Mouse (Mus musculus) neural tube, embryonic 11.5 days (tissue): ENCODE measurements around the gene Noa1. TPM values are rescaled to one million over a fixed set of nuclear protein-coding genes. Genes with fewer than 3 reads are reported as not detected.

Source experiments
- ATAC-seq: fragments of 200-750 bp; cut with Nextera tagmentation; 2 replicates; pipeline ENCODE4 v1.8.0; 2017; ENCODE audit warnings: moderate number of reproducible peaks, mild to moderate bottlenecking, moderate TSS enrichment, moderate library complexity; ENCODE audit not compliant: insufficient read depth, low FRiP score, low TSS enrichment
- DNase-seq: peaks from one replicate; pipeline ENCODE4 v3.0.0-alpha.2; 2015; ENCODE audit warnings: low spot score
- H3K27ac ChIP-seq: fragments of 300-500 bp; sonication (generic); 2 replicates; pipeline ENCODE4 v1.5.1; 2014; ENCODE audit warnings: low read depth, mild to moderate bottlenecking, low read length
- H3K27me3 ChIP-seq: fragments of 300-500 bp; sonication (generic); 2 replicates; pipeline ENCODE4 v1.6.1; 2014; ENCODE audit warnings: mild to moderate bottlenecking, low read length, mixed read lengths; ENCODE audit not compliant: control insufficient read depth, insufficient read depth
- H3K36me3 ChIP-seq: fragments of 300-500 bp; sonication (generic); 2 replicates; pipeline ENCODE4 v1.6.1; 2014; ENCODE audit warnings: mild to moderate bottlenecking, low read length, moderate library complexity, mixed read lengths; ENCODE audit not compliant: control insufficient read depth, insufficient read depth
- H3K4me1 ChIP-seq: fragments of 300-500 bp; sonication (generic); 2 replicates; pipeline ENCODE4 v1.6.1; 2014; ENCODE audit warnings: low read length, mixed read lengths; ENCODE audit not compliant: control insufficient read depth, insufficient read depth
- H3K4me2 ChIP-seq: fragments of 300-500 bp; sonication (generic); 2 replicates; pipeline ENCODE4 v1.6.1; 2014; ENCODE audit warnings: low read depth, mild to moderate bottlenecking, moderate library complexity
- H3K4me3 ChIP-seq: fragments of 300-500 bp; sonication (generic); 2 replicates; pipeline ENCODE4 v1.5.1; 2014; ENCODE audit warnings: low read depth, low read length
- H3K9ac ChIP-seq: fragments of 300-500 bp; sonication (generic); 2 replicates; pipeline ENCODE4 v1.6.1; 2014; ENCODE audit warnings: mild to moderate bottlenecking, low read length
- H3K9me3 ChIP-seq: fragments of 300-500 bp; sonication (generic); 2 replicates; pipeline ENCODE4 v1.6.1; 2016; ENCODE audit warnings: low read length; ENCODE audit not compliant: control insufficient read depth
- WGBS: fragments of 180-500 bp; shearing (Covaris S2); extraction: QIAGEN DNeasy Blood & Tissue Kit; methylation state at CpG from one replicate; pipeline ENCODE4 v1.1.7; 2014; 5-methylcytosine and 5-hydroxymethylcytosine counted together
- polyA plus RNA-seq: library from polyadenylated mRNA; unstranded; fragments of >200 nt; fragmentation: Nextera tagmentation; extraction: Ambion mirVana; gene quantifications from 2 replicates; pipeline ENCODE4 v1.2.1, GENCODE M21; 2014

Noa1 gene
- polyA plus RNA-seq, 1 experiment from 2014 or later, result 33.1 TPM

GRCm38 (mm10) chr5:77266066-77266885, 43.6 kb downstream of the Noa1 start:
- no peaks in the 10 kb centered on the region for H3K27me3 ChIP-seq
- WGBS, result 0% methylated on average over 63 of the region's 87 CpGs
- H3K4me1 ChIP-seq, result no peaks in the 10 kb centered on the region; the same call in 1 of the 2 replicates
- H3K4me2 ChIP-seq, result peak overlapping the region; percentile 53
- H3K9ac ChIP-seq, result peak overlapping the region; percentile 96
- H3K9me3 ChIP-seq, result no peaks in the 10 kb centered on the region
- DNase-seq (peak; percentile 71), ATAC-seq (peak; percentile 59)
- peak overlapping the region; percentile 94 for H3K27ac ChIP-seq
- H3K36me3 ChIP-seq, result peaks cover 13% of the 10 kb centered on the region
- peak overlapping the region; percentile 98 for H3K4me3 ChIP-seq

GRCm38 (mm10) chr5:77265671-77266065, 44.2 kb downstream of the Noa1 start:
- ATAC-seq, result peak; percentile 80

GRCm38 (mm10) chr5:77265081-77265670, 44.7 kb downstream of the Noa1 start, which contains the start of gene Rest:
Gene Rest, plus strand, starts transcription at chr5:77265491.
- under 1% methylated on average over 18 of the region's 78 CpGs for WGBS
- H3K4me3 ChIP-seq, result peak within 1 kb of the TSS; percentile 98

More at GRCm38 (mm10) chr5:77265671-77266065, 44.2 kb downstream of the Noa1 start:
- Histone ChIP-seq H3K9ac (peak overlapping the region; percentile 96), H3K4me2 (peak overlapping the region; percentile 53), H3K4me3 (peak overlapping the region; percentile 98), H3K27ac (peak overlapping the region; percentile 94), H3K4me1 (no peaks in the 10 kb centered on the region; the same call in 1 of the 2 replicates), H3K36me3 (peaks cover 12% of the 10 kb centered on the region), H3K9me3 (no peaks in the 10 kb centered on the region), H3K27me3 (no peaks in the 10 kb centered on the region)
- DNase-seq, result peak; percentile 79
- WGBS, result 0% methylated on average over 34 of the region's 53 CpGs

GRCm38 (mm10) chr5:77262105-77262504, 47.8 kb downstream of the Noa1 start:
- H3K4me3 ChIP-seq, result no peak overlapping the region
- no peaks in the 10 kb centered on the region for H3K9me3 ChIP-seq
- no peaks in the 10 kb centered on the region for H3K27me3 ChIP-seq
- DNase-seq, result no peak
- no peak overlapping the region for H3K9ac ChIP-seq
- H3K36me3 ChIP-seq, result no peaks in the 10 kb centered on the region
- no peaks in the 10 kb centered on the region; the same call in 1 of the 2 replicates for H3K4me1 ChIP-seq
- 34% methylated on average over 5 of the region's 5 CpGs for WGBS
- ATAC-seq, result no peak
- no peak overlapping the region for H3K4me2 ChIP-seq
- no peak overlapping the region for H3K27ac ChIP-seq

More at GRCm38 (mm10) chr5:77265081-77265670, 44.7 kb downstream of the Noa1 start, which contains the start of gene Rest:
- Histone ChIP-seq H3K27me3 (no peaks in the 10 kb centered on the region), H3K9me3 (no peaks in the 10 kb centered on the region), H3K36me3 (peaks cover 12% of the 10 kb centered on the region), H3K9ac (peak within 1 kb of the TSS; percentile 96), H3K4me2 (peak within 1 kb of the TSS; percentile 53), H3K4me1 (no peaks in the 10 kb centered on the region; the same call in 1 of the 2 replicates), H3K27ac (peak within 1 kb of the TSS; percentile 94)
- ATAC-seq (peak; percentile 86), DNase-seq (peak; percentile 81)

GRCm38 (mm10) chr5:77261137-77261536, 48.7 kb downstream of the Noa1 start:
- Histone ChIP-seq H3K27ac (no peak overlapping the region), H3K9ac (no peak overlapping the region), H3K4me2 (no peak overlapping the region), H3K4me3 (no peak overlapping the region), H3K9me3 (no peaks in the 10 kb centered on the region), H3K4me1 (no peaks in the 10 kb centered on the region; the same call in 1 of the 2 replicates), H3K36me3 (no peaks in the 10 kb centered on the region), H3K27me3 (no peaks in the 10 kb centered on the region)
- DNase-seq, result no peak
- 86% methylated on average over 4 of the region's 4 CpGs for WGBS
- ATAC-seq, result no peak

- Histone ChIP-seq H3K27me3 (no peaks in the 10 kb centered on the region), H3K27ac (no peak overlapping the region), H3K9ac (no peak overlapping the region), H3K36me3 (no peaks in the 10 kb centered on the region), H3K4me3 (no peak overlapping the region), H3K9me3 (no peaks in the 10 kb centered on the region), H3K4me1 (no peaks in the 10 kb centered on the region; the same call in 1 of the 2 replicates), H3K4me2 (no peak overlapping the region)
- no peak for ATAC-seq
- no peak for DNase-seq
- WGBS, result 64% methylated on average over 6 of the region's 6 CpGs
Measured at GRCm38 (mm10) chr5:77260141-77260540, 49.7 kb downstream of the Noa1 start.

- no peaks in the 10 kb centered on the region for H3K27me3 ChIP-seq
- no peak overlapping the region for H3K27ac ChIP-seq
- H3K36me3 ChIP-seq, result no peaks in the 10 kb centered on the region
- ATAC-seq (no peak), DNase-seq (no peak)
- no peak overlapping the region for H3K4me3 ChIP-seq
- no peaks in the 10 kb centered on the region; the same call in 1 of the 2 replicates for H3K4me1 ChIP-seq
- no peaks in the 10 kb centered on the region for H3K9me3 ChIP-seq
- no peak overlapping the region for H3K9ac ChIP-seq
- no peak overlapping the region for H3K4me2 ChIP-seq
Measured at GRCm38 (mm10) chr5:77259315-77259714, 50.6 kb downstream of the Noa1 start.

GRCm38 (mm10) chr5:77257603-77258002, 52.3 kb downstream of the Noa1 start:
- Histone ChIP-seq H3K4me1 (no peaks in the 10 kb centered on the region; the same call in 1 of the 2 replicates), H3K4me2 (no peak overlapping the region), H3K9ac (no peak overlapping the region), H3K27ac (no peak overlapping the region), H3K9me3 (no peaks in the 10 kb centered on the region), H3K27me3 (no peaks in the 10 kb centered on the region), H3K4me3 (no peak overlapping the region), H3K36me3 (no peaks in the 10 kb centered on the region)
- no peak for ATAC-seq
- 90% methylated on average over 3 of the region's 3 CpGs for WGBS
- DNase-seq, result no peak
